Mouse (Mus musculus): ENCODE measurements at regions not wholly inside any gene's neighbourhood (a gene's known extent, or its start where the extent isn't known, plus 50 kb on each side); places are given as distances from the start of the nearest gene placed in this dataset.

DNA sequence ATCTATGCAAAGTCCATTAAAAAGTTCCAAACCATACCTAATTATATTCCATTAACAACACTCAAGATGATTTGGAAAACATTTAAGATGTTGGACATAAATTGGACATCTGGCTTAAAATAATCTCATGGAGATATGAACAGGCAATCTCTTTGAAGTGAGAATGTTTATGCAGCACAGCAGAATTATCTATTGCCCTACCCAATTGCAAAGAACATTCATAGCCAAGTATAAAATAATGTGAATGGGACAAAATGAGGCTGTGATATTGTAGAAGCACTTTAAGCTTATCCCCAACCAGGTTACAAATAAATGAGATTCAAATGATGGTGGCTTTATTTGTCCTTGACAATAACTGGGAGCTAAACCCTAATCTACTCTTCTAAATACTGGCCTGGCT lies 950.0 kb upstream of the Fam98a start:
- TF ChIP-seq POLR2A (IDR thresholded peaks at IDR 0.05; ENCODE audit: borderline replicate concordance, extremely low read depth, low read depth, low read length) (no peak), CTCF (IDR thresholded peaks at IDR 0.05; ENCODE audit: insufficient read depth, low read length) (no peak)

All from lung, adult 2 months (tissue).